Mouse (Mus musculus): ENCODE measurements at regions not wholly inside any gene's neighbourhood (a gene's known extent, or its start where the extent isn't known, plus 50 kb on each side); places are given as distances from the start of the nearest gene placed in this dataset.

DNA sequence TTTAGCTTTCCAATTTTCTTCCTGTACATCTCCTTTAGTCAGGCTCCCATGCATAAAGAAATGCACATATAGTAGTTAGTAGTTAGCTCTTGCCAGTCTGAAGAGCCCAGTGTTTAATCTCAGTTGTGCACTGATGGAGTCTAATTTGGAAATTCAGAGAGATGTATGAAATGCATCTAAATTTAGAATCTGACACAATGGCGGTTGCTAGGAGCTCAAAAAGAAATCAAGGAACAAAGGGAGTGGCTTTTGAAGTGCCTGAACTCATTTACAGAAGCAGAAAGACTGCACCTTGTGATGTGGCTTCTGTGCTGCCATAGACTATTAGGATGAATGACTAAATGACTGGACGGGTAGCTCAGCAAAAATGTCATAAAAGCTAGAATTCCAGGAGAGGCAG is 916.3 kb downstream of the Rps29 start:
- DNase-seq: no peak

DNA sequence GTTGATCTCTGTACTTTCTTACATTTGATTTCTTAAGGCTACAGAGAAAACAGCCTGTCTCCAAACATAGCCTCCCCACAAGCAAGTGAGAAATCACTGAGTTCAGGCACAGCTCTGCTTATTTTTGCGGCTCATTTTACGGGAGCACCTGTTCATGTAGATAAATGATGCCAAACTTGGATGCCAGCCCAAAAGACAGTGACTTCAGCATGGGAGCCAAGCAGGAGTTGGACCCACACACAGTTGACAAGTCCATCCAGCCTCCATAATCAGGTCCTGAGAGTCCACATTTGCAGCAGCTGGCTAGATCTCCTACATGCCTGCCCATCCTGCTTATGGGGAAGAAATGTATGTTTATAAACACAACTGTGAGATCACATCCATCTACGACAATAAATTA is 927.2 kb downstream of the Rps29 start:
- no peak for DNase-seq

DNA sequence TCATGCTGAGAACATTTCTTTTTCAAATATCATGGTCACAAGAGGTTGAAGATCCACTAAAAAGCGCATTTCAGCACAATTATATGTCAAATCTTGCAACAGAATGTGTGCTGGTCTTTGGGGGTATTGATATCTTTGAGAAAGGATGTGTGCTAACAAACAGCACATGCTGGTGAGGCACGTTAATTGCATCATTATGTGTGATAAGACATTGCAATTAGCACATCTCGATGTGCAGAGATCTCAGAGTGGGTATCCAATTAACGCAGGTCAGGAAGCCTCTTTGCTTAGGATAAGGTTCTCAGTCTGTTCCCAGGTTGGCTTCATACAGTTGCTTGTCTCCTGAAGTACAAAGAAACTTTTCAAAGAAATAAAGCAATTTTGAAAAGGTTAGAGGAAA is 941.9 kb downstream of the Rps29 start:
- no peak for DNase-seq

GRCm38 (mm10) chr12:68208302-68208701 is 950.7 kb downstream of the Rps29 start:
- DNase-seq: no peak

GRCm38 (mm10) chr12:68183858-68184257 is 961.5 kb upstream of the Mdga2 start:
- DNase-seq: no peak

DNA sequence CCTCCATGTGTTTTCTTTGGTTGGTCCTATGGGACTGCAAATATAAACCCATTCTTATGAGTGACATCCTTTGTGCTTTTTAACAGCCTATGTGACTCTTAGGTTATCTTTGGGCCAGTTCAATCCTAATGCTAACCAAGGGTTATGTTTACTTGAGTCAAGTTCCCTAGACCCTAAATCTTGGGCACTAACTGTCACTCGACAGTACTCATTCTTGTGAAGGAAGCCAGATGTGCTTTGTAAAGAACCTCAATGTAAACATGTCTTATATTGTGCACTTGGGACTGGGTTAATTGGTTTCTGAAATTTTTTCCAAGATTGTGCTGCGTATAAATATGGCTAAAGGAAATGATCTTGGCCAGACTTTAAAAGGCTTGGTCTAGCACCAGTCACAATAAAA is 939.0 kb upstream of the Mdga2 start:
- no peak for DNase-seq

- peak; percentile 5 to 43 for DNase-seq
These were observed 925.7 kb upstream of the Mdga2 start for GRCm38 (mm10) chr12:68148066-68148465.

DNA sequence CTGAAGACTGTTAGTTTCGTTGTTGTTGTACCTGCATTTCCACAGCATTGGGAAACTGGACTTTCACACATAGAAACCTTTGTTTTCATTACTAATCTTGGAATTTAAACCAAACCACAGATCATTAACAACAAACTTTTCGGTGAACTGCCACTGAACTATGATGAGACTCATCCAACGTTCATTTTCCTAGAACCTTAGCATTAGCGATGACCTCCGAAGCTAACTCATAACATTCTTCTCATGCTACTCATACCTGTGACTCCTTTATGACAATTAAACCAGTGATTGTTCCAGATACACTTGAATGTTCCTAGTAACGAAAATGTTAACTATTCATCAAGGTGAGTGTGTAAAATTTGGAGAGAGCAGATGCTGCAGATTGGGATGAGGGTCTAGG is 917.5 kb upstream of the Mdga2 start:
- DNase-seq: no peak

GRCm38 (mm10) chr12:68131776-68132175 is 909.4 kb upstream of the Mdga2 start:
- no peak for DNase-seq

DNA sequence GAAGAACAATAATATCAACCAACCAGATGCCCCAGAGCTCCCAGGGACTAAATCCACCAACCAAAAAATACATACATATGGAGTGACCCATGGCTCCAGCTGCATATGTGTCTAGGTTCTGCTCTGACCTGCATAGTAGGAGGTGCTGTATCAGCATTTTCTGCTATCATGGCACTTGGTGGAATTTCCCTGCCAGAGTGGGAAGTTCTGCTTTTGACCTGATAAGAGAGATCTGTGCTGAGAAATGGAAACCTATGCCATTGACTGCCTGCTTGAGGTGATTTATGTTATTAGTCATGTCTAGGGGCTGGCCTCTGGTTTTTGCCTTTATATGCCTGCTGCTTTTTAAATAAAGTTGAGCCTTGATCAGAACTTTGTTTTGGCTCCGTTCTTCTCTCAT is 893.4 kb upstream of the Mdga2 start:
- no peak for DNase-seq

Data from kidney, postnatal 36 days (tissue).